Mouse (Mus musculus) C2C12 (cell line): ENCODE results near the gene Aasdhppt.

Source experiments
- CTCF ChIP-seq: IDR thresholded peaks from one replicate; pipeline ENCODE4 v1.5.1; 2011; ENCODE audit not compliant: control insufficient read depth, insufficient read depth, insufficient read length
- MAX ChIP-seq: IDR thresholded peaks from one replicate; pipeline ENCODE4 v1.6.1; 2011; ENCODE audit warnings: mild to moderate bottlenecking, control low read depth
- MYOG ChIP-seq: IDR thresholded peaks from one replicate; pipeline ENCODE4 v1.6.1; 2011; ENCODE audit not compliant: control insufficient read depth, insufficient read length; ENCODE audit errors: extremely low read depth
- USF1 ChIP-seq: IDR thresholded peaks from one replicate; pipeline ENCODE4 v1.6.1; 2011; ENCODE audit warnings: low read depth, mild to moderate bottlenecking, control low read depth, moderate library complexity

GRCm38 (mm10) chr9:4318939-4319721 lies 9.9 kb upstream of the Aasdhppt start:
- TF ChIP-seq MAX (no peak), MYOG (no peak), USF1 (no peak), CTCF (no peak)
